Mouse (Mus musculus): ENCODE measurements around the gene Mrc1.

The Mrc1 gene

GRCm38 (mm10) chr2:14244668-14245067 is 15.5 kb downstream of the Mrc1 start:
- DNase-seq = no peak

DNA sequence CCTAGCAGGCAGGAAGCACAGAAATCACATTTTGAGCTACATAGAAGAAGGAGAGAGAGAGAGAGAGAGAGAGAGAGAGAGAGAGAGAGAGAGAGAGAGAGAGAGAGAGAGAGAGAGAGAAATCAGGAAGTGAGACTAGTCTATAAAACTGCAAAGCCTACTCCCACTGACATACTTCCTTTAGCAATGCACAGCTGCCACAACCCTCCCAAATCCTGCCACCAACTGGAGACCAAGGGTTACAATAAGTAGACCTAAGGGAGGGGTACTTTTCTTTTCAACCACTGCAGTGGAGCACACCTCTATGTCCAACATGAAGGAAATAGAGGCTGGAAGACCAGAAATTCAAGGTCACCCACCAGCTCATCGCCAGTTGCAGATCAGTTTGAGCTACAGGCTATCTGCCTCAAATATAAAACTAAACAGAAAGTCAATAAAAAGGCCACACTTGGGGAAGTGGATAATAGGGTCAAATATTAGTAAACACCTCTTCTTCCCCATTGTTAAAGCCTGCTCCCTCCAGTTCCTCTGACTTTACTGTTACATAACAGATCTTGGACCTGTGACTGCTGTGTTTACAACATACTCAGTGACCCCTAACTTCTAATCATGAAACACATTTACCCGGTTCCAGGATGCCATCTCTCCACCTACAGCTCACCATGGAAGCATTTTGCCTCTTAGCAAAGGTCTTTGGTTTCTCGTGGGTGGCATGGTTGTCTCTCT is 20.8 kb downstream of the Mrc1 start:
- DNase-seq = no peak

- no peak for DNase-seq
Measured at GRCm38 (mm10) chr2:14251938-14252337, 22.7 kb downstream of the Mrc1 start.

- no peak for DNase-seq
Measured at GRCm38 (mm10) chr2:14258345-14258850, 29.2 kb downstream of the Mrc1 start.

GRCm38 (mm10) chr2:14262090-14262489 is 32.9 kb downstream of the Mrc1 start:
- no peak for DNase-seq

GRCm38 (mm10) chr2:14269160-14269559 is 40.0 kb downstream of the Mrc1 start:
- DNase-seq = no peak

DNA sequence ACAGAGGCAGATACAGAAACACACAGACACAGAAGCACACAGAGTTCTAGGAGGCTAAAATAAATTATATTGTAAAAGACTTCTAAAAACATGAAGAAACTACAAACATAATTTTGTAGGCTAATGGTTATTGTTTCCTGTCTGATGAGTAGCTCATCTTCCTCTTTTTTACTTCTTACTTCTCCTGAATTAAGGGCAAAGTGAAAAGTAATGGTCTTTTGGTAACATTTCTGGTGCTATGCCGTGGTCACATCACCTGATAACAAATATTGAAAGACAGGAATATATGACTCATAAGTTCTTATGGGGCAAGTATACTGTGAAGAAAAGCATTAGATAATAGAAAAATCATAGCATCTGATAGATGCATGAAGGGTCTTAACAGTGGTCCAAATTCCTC is 42.9 kb downstream of the Mrc1 start:
- no peak for DNase-seq

DNA sequence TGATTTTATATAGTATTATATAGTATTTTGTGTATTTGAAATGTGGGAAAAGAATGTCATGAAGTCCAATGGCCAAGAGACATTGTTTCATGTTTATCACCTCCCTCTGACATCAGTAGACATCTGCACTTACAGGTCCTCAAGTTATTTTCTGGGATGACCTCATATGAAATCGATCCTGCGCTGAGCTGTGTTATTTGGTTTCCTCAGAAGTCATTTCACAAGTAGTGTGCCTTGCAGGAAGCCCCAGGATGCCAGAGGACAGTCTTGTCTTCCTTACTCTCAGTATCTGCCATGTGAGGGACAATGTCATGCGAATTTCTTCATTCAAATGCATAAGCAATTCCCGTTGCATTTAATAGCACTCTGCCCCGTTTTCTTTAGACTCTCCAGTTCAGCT is 46.6 kb downstream of the Mrc1 start:
- no peak for DNase-seq

DNA sequence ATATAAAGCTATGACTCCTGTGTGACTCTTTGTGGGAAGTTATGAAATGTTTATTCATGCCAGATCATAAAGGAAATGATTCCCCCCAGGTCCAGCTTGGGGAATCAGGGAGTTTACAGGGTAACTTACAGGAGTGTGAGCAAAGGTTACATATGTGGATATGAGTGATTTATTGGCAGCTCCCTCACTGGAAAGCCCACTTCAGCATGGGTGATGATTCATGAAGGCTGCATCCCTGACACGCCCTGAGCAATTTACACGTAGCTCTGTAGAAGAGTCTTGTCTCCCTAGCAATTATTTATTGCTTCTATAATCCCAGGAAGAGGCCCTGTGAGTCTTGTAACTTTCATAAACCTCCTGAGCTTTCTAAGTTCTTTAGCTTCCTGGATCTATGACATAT is 50.1 kb downstream of the Mrc1 start:
- no peak for DNase-seq

DNA sequence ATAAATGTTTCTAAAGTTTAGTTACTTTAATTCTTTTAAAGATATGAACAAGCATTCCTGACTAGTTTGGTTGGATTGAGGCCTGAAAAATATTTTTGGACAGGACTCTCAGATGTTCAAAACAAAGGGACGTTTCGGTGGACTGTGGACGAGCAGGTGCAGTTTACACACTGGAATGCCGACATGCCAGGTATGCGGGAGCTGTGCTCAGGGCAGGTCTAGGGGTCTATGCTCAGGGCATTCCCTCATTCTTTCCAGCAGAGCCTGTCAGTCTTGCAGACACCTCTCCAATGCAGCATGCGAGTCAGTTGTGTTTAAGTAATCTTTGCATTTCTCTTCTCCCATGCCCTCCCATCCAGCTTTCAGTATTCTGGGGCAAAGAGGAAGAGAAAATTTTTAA is 50.6 kb downstream of the Mrc1 start:
- no peak for DNase-seq

DNA sequence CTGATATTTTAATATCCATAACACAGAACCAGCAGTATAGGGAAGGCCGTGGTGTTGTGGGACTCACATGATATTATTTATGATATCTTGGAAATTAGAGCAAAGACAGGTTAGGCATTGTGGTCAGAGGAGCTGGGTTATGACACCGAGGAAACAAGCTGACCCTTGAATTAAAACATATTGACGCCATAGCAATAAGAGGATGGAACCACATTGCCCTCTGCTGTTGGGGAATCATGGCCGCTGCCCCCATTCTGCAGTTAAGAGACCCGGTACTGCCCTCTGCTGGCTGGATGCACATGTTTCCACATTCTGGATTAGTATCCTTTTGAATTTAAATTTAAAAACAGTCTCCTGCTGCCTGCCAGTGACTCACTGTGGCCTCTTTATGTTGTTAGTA is 66.1 kb downstream of the Mrc1 start:
- DNase-seq = peak; percentile 88

GRCm38 (mm10) chr2:14312505-14313380 is 83.6 kb downstream of the Mrc1 start:
- DNase-seq = no peak

GRCm38 (mm10) chr2:14315113-14315512 is 85.9 kb downstream of the Mrc1 start:
- no peak for DNase-seq

DNA sequence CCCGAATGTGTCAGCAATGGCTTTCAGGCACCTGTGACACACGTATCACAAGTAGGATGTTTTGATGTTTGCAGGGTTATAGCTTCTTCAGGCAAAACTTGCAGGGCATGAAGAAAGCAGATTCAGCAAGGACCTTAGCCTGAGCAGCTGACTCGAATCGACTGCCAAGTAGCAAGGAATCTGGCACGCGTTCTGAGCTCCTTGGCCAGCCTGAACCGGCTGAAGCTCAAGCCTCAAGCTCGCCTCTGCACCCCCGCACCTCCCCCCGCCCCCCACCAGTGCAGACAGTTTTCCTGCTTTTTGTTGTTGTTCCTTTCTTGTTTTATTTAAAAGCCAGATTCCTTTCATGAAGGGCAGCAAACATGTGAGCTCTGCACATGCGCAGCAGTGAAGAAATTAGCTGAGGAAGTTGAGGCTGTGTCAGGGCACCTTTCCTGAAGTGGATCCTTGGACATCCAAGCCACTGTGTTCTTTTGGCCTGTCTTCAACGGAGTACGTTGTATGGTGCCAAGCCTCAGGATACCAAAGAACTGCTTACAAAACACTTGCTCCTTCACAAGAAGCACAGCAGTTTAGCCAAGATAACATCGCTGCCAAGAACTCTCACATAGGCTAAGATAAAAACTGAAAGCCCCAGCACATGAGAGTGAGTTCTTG is 112.6 kb downstream of the Mrc1 start:
- peak; percentile 46 for DNase-seq

DNA sequence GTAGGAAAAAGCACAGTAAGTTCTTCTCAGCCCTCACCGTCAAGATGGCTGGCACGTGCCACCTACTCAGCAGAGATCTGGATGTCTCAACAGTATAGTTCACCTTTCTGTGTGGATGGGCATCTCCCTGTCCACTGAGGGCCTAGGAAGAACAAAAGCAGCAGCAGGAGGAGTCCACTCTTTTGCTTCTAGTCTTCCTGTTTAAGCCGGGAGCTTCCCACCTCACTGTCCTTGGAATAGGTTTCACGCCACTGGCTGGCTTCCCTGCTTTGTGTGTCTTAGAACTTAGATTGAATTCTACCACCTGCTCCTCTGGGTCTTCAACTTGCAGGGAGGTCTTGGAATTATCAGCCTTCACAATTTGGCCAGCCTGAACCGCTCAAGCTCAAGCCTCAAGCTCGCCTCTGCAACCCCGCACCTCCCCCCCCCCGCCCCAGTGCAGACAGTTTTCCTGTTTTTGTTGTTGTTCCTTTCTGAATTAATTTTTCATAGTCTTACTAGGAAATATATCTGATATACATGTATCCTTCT is 113.2 kb downstream of the Mrc1 start:
- DNase-seq = no peak

All from cerebellum, adult 8-10 months (tissue).